Mouse (Mus musculus): ENCODE results near the gene Nicn1. TPM values are rescaled to one million over a fixed set of nuclear protein-coding genes. Genes with fewer than 3 reads are reported as not detected.

The Nicn1 gene
- total and polyA plus RNA-seq, 3 experiments, result 7.4 to 12.9 (median 9.7) TPM

GRCm38 (mm10) chr9:108338886-108339781 is 48.9 kb downstream of the Nicn1 start, which contains the start of gene Gpx1:
Gene Gpx1 (plus strand): TSS chr9:108338903.
- H3K9me3 ChIP-seq (replicated peaks; ENCODE audit: low read length), result no peaks in the 10 kb centered on the region
- peak within 1 kb of the TSS; percentile 87 to 91 (median 89) for H3K4me3 ChIP-seq (replicated peaks in 1 of 3; ENCODE audit: low read depth in 2 of 3, low read length in 2 of 3, poor library complexity in 1 of 3)
- DNase-seq (ENCODE audit: extremely low read depth), result peak; percentile 97
- no peak for TF ChIP-seq JUN (IDR thresholded peaks at IDR 0.05; ENCODE audit: insufficient read depth, low read depth, low read length)
- peak; percentile 100 for TF ChIP-seq POLR2A (IDR thresholded peaks at IDR 0.05; ENCODE audit: low read depth, low read length)
- no peak for TF ChIP-seq RAD21 (IDR thresholded peaks at IDR 0.05; ENCODE audit: low read depth, low read length)
- peak; percentile 99 for TF ChIP-seq ZMIZ1 (IDR thresholded peaks at IDR 0.05; ENCODE audit: low read depth, low read length)
- TF ChIP-seq ZKSCAN1 (IDR thresholded peaks at IDR 0.05; ENCODE audit: borderline replicate concordance, low read depth, low read length), result no peak
- peak; percentile 93 for TF ChIP-seq SIN3A (IDR thresholded peaks at IDR 0.05; ENCODE audit: low read length)
- TF ChIP-seq MXI1 (IDR thresholded peaks at IDR 0.05; ENCODE audit: low read depth, low read length), result peak; percentile 95
- TF ChIP-seq TCF12 (IDR thresholded peaks at IDR 0.05; ENCODE audit: low read depth, low read length), result peak; percentile 90
- TF ChIP-seq USF2 (conservative IDR thresholded peaks at IDR 0.05; ENCODE audit: low read depth, low read length), result peak; percentile 92
- peak; percentile 97 for TF ChIP-seq MAX (IDR thresholded peaks at IDR 0.05; ENCODE audit: low read length)
- TF ChIP-seq RCOR1 (conservative IDR thresholded peaks at IDR 0.05; ENCODE audit: low read depth, low read length), result 0 out of 2 replicates have a peak, but pooled peaks have one; percentile 14
- peak; percentile 98 for TF ChIP-seq POLR2AphosphoS2 (IDR thresholded peaks at IDR 0.05; ENCODE audit: low read depth, low read length)
- peak; percentile 78 for TF ChIP-seq HCFC1 (IDR thresholded peaks at IDR 0.05; ENCODE audit: low read depth, low read length)
- TF ChIP-seq ZC3H11A (IDR thresholded peaks at IDR 0.05; ENCODE audit: low read depth, low read length), result no peak
- TF ChIP-seq MYC (IDR thresholded peaks at IDR 0.05; ENCODE audit: low read depth, low read length), result 0 out of 2 replicates have a peak, but pooled peaks have one; percentile 71
- 0 out of 2 replicates have a peak, but pooled peaks have one; percentile 45 for TF ChIP-seq KAT2A (IDR thresholded peaks at IDR 0.05; ENCODE audit: insufficient replicate concordance, low read length)
- no peak for TF ChIP-seq GABPA (IDR thresholded peaks at IDR 0.05; ENCODE audit: insufficient replicate concordance, low read depth, low read length)
- TF ChIP-seq ETS1 (conservative IDR thresholded peaks at IDR 0.05; ENCODE audit: low read depth, low read length), result no peak
- TF ChIP-seq TBP (conservative IDR thresholded peaks at IDR 0.05; ENCODE audit: low read depth, low read length), result peak; percentile 97
- peak; percentile 55; the same call in 1 of the 2 replicates for TF ChIP-seq MEF2A (IDR thresholded peaks at IDR 0.05; ENCODE audit: borderline replicate concordance, low read depth, low read length)
- TF ChIP-seq ELF1 (IDR thresholded peaks at IDR 0.05; ENCODE audit: low read depth, low read length), result peak; percentile 91
- TF ChIP-seq BHLHE40 (IDR thresholded peaks at IDR 0.05; ENCODE audit: low read depth, low read length), result peak; percentile 87
- TF ChIP-seq CHD2 (IDR thresholded peaks at IDR 0.05; ENCODE audit: low read length), result peak; percentile 89
- TF ChIP-seq NRF1 (IDR thresholded peaks at IDR 0.05; ENCODE audit: low read depth, low read length), result peak; percentile 39; the same call in 1 of the 2 replicates
- peak; percentile 98 for TF ChIP-seq NELFE (IDR thresholded peaks at IDR 0.05; ENCODE audit: low read depth, low read length)
- no peak for TF ChIP-seq JUND (conservative IDR thresholded peaks at IDR 0.05; ENCODE audit: low read depth, low read length)
- TF ChIP-seq USF1 (IDR thresholded peaks at IDR 0.05; ENCODE audit: low read depth, low read length), result peak; percentile 94
- peak; percentile 86 for TF ChIP-seq UBTF (IDR thresholded peaks at IDR 0.05; ENCODE audit: low read depth, low read length)
- peak within 1 kb of the TSS; percentile 81 for H3K27ac ChIP-seq (ENCODE audit: insufficient read depth, low read depth)
- H3K4me1 ChIP-seq (ENCODE audit: control insufficient read depth in 1 of 2, insufficient read depth in 2 of 2), result peaks cover 14 to 38% of the 10 kb centered on the region in 2 experiments
- dilution Hi-C loops (cut with MboI; ENCODE audit: extremely low pct_ligation_motif_present, extremely low pct_unique_long_range_greater_than_20kb, low sequenced_read_pairs), result no loop called here
- H3K36me3 ChIP-seq (replicated peaks in 1 of 2; ENCODE audit: control insufficient read depth in 1 of 2, insufficient read depth in 1 of 2, low read length in 1 of 2), result peaks cover 17 to 39% of the 10 kb centered on the region in 2 experiments
- H3K79me2 ChIP-seq (replicated peaks; ENCODE audit: control insufficient read depth, extremely low read depth, insufficient read depth, poor library complexity, severe bottlenecking), result peaks cover 10% of the 10 kb centered on the region
- in situ Hi-C loops (cut with MboI; ENCODE audit: low pct_ligation_motif_present, low pct_unique_long_range_greater_than_20kb, low sequenced_read_pairs), result no loop called here
- no peaks in the 10 kb centered on the region for H3K27me3 ChIP-seq (replicated peaks)
- H3K9ac ChIP-seq (ENCODE audit: insufficient read depth, low read depth), result peak within 1 kb of the TSS; percentile 81
- peak within 1 kb of the TSS; percentile 75 for H3K4me2 ChIP-seq (ENCODE audit: insufficient read depth, low read depth, poor library complexity, severe bottlenecking)

Measured in CH12.LX (cell line).